Mouse (Mus musculus) adrenal gland, postnatal 36 days (tissue): ENCODE measurements around the gene Arl15. TPM values are rescaled to one million over a fixed set of nuclear protein-coding genes. Genes with fewer than 3 reads are reported as not detected.
A peak's percentile ranks its signal among the peaks of the same experiment; 100 is the strongest.
"Not testable (repeated sequence)": the region's sequence is repeated elsewhere in the genome, so short reads cannot be mapped to it uniquely, and the experiment has no call there.

ENCODE experiments used
- DNase-seq, 2 experiments: peaks; one replicate each; pipeline ENCODE4 v3.0.0; 2021; ENCODE audit warnings: mixed read lengths in 1 of 2
- long read RNA-seq, 2 experiments: library from polyadenylated mRNA; stranded (forward); transcript quantifications; one replicate each; pipeline ENCODE4 v2.0.0; 2021; ENCODE audit warnings: borderline sequencing depth in 2 of 2
- total RNA-seq, 2 experiments: library from RNA; stranded (reverse); gene quantifications; 2 replicates each; pipeline ENCODE4 v1.2.3; 2021

Arl15 gene
- 10 to 100 TPM; 31.0 to 33.2 TPM for total RNA-seq
- long read RNA-seq, experiment 1, partial matches to known transcripts: 1 of 7 reads
- long read RNA-seq, experiment 1, other reads (novel, unspliced or antisense): 6 of 7 reads
- long read RNA-seq, experiment 2, partial matches to known transcripts: 0 of 1 reads
- long read RNA-seq, experiment 2, other reads (novel, unspliced or antisense): 0 of 1 reads

DNA sequence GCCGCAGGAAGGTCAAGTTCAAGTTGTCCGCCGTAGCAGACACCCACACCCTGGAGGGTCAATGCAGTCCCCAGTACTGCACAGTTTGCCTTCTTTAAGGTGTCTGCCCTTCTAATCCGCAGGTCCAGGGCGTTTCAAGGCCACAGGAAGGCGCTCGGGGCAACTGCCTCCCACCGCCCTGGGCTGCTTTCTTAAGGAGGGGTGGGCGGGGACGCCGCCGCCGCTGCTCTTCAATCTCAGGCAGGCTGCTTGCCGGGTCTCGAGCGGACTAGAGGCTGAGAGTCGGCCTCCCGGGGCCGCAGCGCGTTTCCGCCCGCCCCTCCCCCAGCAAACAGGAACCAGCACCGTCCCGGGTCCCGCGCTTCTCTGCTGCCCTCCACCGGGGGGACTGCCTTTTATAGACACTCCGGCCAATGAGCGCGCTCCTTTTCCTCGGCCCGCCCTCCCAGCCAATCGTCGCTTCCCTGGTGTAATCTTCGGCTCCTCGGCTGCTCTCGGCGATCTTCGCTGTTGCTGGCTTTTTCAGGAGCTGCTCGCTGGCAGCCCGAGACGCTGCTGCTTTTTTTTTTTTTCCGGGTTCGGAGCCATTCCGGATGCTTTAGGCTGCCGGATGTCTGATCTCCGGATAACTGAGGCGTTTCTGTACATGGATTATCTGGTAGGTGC lies at the start of gene Arl15:
Gene Arl15 (plus strand): TSS at position 467 of the 666 bp plus-strand sequence.
- peak; percentile 98 to 99 for DNase-seq

- DNase-seq: no peak
Measured at GRCm38 (mm10) chr13:113745301-113745700, 49.0 kb upstream of the Arl15 start.

GRCm38 (mm10) chr13:113750766-113751165 lies 43.5 kb upstream of the Arl15 start:
- DNase-seq: no peak

GRCm38 (mm10) chr13:113754731-113755689 lies 39.3 kb upstream of the Arl15 start:
- DNase-seq: no peak

GRCm38 (mm10) chr13:113755779-113756178 lies 38.5 kb upstream of the Arl15 start:
- no peak for DNase-seq

GRCm38 (mm10) chr13:113761717-113762116 lies 32.6 kb upstream of the Arl15 start:
- no peak for DNase-seq

DNA sequence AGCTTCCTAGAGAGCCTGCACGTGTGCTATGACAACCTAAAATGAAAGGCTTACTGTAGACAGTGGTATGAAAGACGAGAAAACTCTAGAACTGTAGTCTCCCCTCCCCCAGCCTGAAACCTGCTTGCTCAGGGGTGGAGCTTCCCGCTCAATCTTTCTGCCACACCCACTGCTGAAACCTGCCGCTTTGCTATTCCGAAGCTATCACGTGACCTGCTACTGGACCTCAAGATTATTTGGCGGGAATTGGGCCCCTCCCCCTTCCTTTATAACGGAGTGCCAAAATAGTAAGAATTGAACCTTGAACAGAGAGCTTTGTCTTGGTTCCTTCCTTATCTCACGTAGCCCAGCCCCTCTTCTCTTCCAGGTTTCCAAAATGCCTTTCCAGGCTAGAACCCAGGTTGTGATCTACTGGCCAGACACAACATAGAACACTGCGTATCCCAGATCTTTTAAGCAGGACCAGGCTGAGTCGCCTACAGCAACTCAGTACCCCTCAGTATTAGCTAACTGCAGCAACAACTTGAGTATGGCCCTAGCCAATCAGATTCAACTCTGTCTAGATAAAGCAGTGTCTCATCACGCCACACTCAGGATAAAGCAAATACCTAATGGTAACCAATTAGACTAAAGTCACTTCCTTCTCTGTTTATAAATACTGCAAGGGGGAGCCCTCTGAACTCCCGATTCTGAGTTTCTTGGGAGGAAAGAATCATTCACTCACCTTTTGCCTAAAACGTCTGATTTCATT lies 31.4 kb upstream of the Arl15 start:
- no peak for DNase-seq

DNA sequence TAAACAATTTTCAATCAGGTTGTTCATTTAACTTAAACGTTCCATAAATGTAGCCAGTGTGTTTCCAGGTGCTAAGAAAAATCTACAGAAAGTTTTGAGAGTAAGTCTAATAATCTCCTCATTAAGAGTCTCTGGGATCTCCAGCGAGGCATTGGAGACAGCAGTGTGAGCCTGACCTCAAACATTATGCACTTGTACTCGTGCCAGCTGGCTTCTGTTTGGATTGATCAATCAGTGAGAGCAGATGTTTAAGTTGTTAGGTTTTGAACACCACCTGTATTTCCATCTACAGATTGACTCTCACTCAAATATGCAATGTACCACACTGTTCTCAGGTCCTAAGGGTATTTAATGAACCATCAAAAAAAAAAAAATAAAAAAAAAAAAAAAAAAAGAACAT lies 28.9 kb upstream of the Arl15 start:
- DNase-seq: no peak

DNA sequence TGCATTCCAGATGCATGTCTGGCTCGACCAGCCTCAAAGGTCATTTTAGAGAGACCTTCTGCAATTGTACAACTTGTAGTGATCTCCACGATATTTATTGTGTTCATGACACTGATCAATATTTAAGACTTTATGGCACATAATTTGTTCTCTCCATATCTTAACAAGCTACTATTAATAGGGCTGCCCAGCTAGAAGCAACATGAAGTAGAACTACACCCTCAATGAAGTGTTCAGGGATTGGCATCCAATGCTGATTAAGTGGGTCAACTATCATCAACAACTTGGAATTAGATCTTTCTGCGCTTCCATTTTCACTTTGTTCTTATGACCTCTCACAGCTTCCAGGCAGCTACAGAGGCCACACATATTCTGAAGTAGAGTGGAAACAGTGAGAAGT lies 24.5 kb upstream of the Arl15 start:
- DNase-seq: no peak

GRCm38 (mm10) chr13:113770340-113770739 lies 24.0 kb upstream of the Arl15 start:
- no peak for DNase-seq

GRCm38 (mm10) chr13:113771340-113771739 lies 23.0 kb upstream of the Arl15 start:
- DNase-seq: no peak

- no peak for DNase-seq
Measured at GRCm38 (mm10) chr13:113774799-113775198, 19.5 kb upstream of the Arl15 start.

DNA sequence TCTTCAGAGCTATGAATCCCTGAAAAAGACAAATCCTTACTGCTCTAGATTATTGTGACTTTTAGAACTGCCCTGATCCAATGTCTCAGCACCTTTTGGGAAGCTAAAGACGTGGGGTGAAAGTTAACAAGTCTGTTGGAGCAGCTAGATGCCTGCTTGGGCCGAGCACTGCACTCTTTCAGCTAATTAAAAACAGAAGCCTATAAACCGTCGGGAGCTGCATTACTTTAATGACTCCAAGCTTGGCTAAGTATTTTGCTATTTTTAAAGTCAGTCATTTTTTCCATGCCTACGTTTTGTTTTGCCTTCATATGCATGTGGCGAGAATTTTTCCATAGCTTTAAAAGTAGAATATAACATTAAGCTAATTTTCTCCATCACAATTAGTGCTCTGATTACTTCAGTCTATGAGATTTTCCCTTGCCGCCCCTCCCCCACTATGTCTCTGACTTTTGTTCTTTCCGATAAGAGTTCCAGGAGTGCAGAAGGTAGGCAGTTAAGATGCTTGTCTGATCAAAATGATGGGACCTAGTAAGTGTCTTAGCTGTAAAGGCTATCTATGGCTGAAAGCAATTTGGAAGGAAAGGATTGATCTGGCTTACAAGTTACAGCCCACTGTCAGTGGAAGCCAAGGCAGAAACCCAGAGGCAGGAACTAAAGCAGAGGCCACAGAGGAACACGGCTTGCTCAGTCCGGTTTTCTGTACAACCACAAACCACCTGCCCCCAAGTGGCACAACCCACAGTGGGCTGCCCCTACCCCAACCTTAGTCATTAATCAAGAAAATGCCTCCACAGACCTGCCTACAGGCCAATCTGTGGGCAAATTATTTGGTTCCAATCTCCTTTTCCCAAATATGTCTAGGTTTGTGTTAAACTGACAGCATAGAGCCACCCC lies 18.8 kb upstream of the Arl15 start:
- DNase-seq: no peak

DNA sequence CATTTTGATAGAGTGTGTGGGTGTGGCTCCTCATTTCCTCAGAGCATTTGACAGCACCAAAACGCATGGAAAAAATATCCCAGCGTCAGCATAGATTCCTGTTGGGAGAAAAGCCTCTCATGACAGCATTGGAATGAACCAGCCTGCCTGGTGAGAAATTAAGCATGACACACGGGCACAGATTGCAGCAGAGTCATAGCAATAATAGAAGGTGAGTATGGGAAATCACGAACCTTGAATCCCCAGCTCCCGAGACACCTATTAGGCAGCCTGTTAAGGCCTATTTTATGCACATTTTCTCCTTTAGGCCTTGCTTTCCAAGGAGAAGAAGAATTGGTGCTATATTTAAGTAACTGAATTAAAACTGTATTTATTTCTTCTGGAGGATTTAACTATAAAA lies 8.5 kb upstream of the Arl15 start:
- DNase-seq: no peak

DNA sequence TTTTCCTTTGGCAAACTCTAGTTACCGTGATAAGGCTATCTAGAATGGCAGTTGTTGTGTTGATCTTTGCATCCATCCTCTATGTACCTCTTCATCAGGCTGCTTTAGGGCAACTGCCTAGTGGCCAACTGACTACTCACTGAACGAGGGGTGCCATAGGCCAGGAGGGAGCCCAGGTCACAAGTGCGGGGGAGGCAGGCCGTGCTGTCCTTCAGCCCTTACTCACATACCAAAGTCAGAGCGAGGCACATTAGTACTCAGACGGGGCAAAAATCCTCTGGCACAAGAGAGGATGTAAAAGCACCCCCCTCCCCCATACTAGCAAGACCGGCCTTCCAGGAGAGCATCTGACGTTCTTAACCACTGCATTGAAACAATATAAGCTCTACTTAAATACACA lies 7.2 kb upstream of the Arl15 start:
- DNase-seq: no peak

DNA sequence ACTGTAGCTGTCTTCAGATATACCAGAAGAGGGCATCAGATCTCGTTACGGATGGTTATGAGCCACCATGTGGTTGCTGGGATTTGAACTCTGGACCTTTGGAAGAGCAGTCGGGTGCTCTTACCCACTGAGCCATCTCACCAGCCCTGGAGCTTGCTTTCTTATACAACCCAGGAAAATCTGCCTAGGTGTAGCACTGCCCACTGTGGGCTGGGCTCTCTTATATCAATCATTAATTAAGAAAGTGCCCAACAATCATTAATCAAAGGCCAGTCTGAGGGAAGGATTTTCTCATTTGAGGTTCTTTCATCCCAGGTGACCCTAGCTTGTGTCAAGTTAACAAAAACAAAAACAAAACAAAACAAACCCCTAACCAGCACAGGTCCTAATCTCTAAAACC lies 4.3 kb upstream of the Arl15 start:
- DNase-seq: not testable (repeated sequence)

DNA sequence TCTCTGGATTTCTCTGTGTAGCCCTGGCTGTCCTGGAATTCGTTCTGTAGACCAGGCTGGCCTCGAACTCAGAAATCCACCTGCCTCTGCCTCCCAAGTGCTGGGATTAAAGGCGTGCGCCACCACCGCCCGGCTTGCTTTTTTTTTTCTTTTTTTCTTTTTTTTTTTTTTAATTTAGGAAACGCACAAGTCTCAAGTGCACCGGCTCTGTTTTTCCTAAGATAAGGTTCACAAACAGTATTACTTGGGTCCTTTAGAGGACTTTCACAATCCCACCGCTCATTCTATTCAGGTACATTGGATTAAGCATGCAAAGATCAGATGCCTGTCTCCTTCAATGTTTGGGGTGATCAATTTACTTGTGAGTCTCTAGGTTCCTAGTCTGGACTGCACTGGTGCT lies 668 bp upstream of the Arl15 start:
- DNase-seq: no peak

DNA sequence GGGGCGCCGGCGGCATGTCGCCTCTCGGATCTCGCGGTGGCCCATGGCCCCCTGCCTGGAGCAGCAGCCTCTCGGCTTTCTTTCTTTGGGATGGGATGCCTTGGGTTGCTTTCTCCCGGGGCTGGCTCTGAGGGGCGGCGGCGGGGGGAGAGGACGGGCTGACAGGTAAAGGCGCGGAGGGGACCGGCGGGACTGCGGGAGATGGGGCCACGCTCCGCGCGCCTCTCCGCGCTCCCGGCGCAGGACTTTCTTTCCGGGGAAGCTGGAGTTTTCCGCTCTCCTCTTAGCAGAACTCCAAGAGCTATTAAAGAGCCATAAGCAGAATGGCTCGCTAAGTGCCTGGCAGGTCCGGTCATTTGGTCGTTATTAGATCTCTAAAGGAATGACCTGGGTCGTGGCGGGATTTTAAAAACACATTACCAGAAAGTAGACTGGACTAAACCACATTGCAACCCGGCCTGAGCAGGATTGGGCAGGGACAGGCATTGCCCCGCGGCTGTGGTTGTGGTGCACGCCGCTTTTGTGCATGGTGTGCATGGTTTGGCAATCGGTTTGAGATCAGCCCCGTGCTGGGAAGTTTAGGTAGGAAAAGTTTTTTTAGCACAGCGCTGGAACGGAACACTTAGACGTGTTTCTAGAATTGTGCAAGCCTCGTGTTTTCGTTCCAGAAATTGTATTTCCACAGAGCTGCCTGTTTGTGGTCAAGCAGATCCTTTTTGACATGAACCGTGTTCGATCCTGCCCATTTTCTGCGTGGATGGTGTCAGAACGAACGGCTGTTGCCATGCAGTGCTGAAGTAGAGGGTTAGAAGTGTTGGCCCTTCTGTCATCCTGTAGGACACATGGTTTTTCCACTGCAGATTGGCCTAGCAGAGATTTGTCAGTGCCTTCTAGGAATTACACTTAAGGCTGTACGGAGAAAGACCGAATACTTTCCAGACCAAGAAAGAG lies 675 bp downstream of the Arl15 start:
- peak; percentile 60 to 63 for DNase-seq

GRCm38 (mm10) chr13:113797378-113797777 lies 3.1 kb downstream of the Arl15 start:
- DNase-seq: no peak

- no peak for DNase-seq
Measured at GRCm38 (mm10) chr13:113799361-113799760, 5.1 kb downstream of the Arl15 start.
